Mouse (Mus musculus) liver, adult 2 months (tissue): ENCODE results near the gene Epb41l3.

Experiments
- CTCF ChIP-seq: fragments of 200-500 bp; IDR thresholded peaks from 2 replicates; pipeline ENCODE4 v1.5.1; 2011; ENCODE audit warnings: low read depth, low read length, control low read depth
- POLR2A ChIP-seq: fragments of 200-500 bp; IDR thresholded peaks from 2 replicates; pipeline ENCODE4 v1.6.1; 2011; ENCODE audit warnings: low read length, control low read depth; ENCODE audit not compliant: insufficient read depth; ENCODE audit errors: extremely low read depth

- TF ChIP-seq CTCF (no peak), POLR2A (no peak)
These were observed 21.6 kb downstream of the Epb41l3 start for GRCm38 (mm10) chr17:69097068-69097467.
